Mouse (Mus musculus): Measurements from ENCODE around the gene Ryr1. TPM values are rescaled to one million over a fixed set of nuclear protein-coding genes. Genes with fewer than 3 reads are reported as not detected.
A peak's percentile ranks its signal among the peaks of the same experiment; 100 is the strongest.

Gene Ryr1
- total RNA-seq (2021), result 1 to 10 TPM; 6.1 to 8.2 TPM
- long read RNA-seq, experiment 1, partial matches to known transcripts, result 4 of 8 reads
- long read RNA-seq, experiment 1, other reads (novel, unspliced or antisense), result 4 of 8 reads
- long read RNA-seq, experiment 2, partial matches to known transcripts, result 1 of 3 reads
- long read RNA-seq, experiment 2, other reads (novel, unspliced or antisense), result 2 of 3 reads

- intact Hi-C loops (cut with DNase I), result loop anchor here (10.0 kb wide), 1 partner anchor 170 kb away; no protein-coding TSS in a partner anchor
- no peak for DNase-seq (ENCODE audit: low spot score in 2 of 2)
These were observed at the start of gene Ryr1 for GRCm38 (mm10) chr7:29124970-29125369. Gene Ryr1, minus strand, starts transcription at chr7:29125179.

- DNase-seq (ENCODE audit: low spot score in 2 of 2), result no peak
- intact Hi-C loops (cut with DNase I), result loop anchor here (5.0 to 10.0 kb wide), 2 partner anchors 130 to 192 kb away; partner anchors contain the start of gene Dpf1
These were observed 47.5 kb upstream of the Ryr1 start for GRCm38 (mm10) chr7:29172390-29173016.

GRCm38 (mm10) chr7:29171562-29172097, 46.7 kb upstream of the Ryr1 start:
- no peak for DNase-seq (ENCODE audit: low spot score in 2 of 2)

GRCm38 (mm10) chr7:29170755-29171561, 46.0 kb upstream of the Ryr1 start:
- DNase-seq (ENCODE audit: low spot score in 2 of 2), result no peak
- intact Hi-C loops (cut with DNase I), result loop anchor here (5.0 to 10.0 kb wide), 2 partner anchors 131 to 194 kb away; partner anchors contain the start of gene Dpf1

More at GRCm38 (mm10) chr7:29171562-29172097, 46.7 kb upstream of the Ryr1 start:
- intact Hi-C loops (cut with DNase I), result loop anchor here (5.0 to 10.0 kb wide), 2 partner anchors 131 to 193 kb away; partner anchors contain the start of gene Dpf1

- intact Hi-C loops (cut with DNase I), result loop anchor here (5.0 to 10.0 kb wide), 2 partner anchors 132 to 195 kb away; partner anchors contain the start of gene Dpf1
These were observed 45.2 kb upstream of the Ryr1 start, which contains the start of the genes Ggn and Spred3 for GRCm38 (mm10) chr7:29170066-29170754. Gene Ggn, plus strand, starts transcription at chr7:29170210. Gene Spred3, minus strand, starts transcription at chr7:29170411.

GRCm38 (mm10) chr7:29169231-29170065, 44.5 kb upstream of the Ryr1 start:
- peak; percentile 80 to 81 for DNase-seq (ENCODE audit: low spot score in 2 of 2)
- intact Hi-C loops (cut with DNase I), result loop anchor here (5.0 to 10.0 kb wide), 3 partner anchors 68 to 195 kb away; partner anchors contain the start of genes Dpf1 and Yif1b

More at GRCm38 (mm10) chr7:29170066-29170754, 45.2 kb upstream of the Ryr1 start, which contains the start of the genes Ggn and Spred3:
- peak in 1 of 2 experiments; percentile 48 for DNase-seq (ENCODE audit: low spot score in 2 of 2)

GRCm38 (mm10) chr7:29168791-29169230, 43.8 kb upstream of the Ryr1 start:
- no peak for DNase-seq (ENCODE audit: low spot score in 2 of 2)
- intact Hi-C loops (cut with DNase I), result loop anchor here (5.0 kb wide), 1 partner anchor 68 kb away; the partner anchor contains the start of gene Yif1b

- no peak for DNase-seq (ENCODE audit: low spot score in 2 of 2)
- intact Hi-C loops (cut with DNase I), result loop anchor here (5.0 kb wide), 1 partner anchor 69 kb away; the partner anchor contains the start of gene Yif1b
These were observed 43.2 kb upstream of the Ryr1 start for GRCm38 (mm10) chr7:29168121-29168695.

GRCm38 (mm10) chr7:29167656-29168055, 42.7 kb upstream of the Ryr1 start:
- intact Hi-C loops (cut with DNase I), result loop anchor here (5.0 kb wide), 1 partner anchor 70 kb away; the partner anchor contains the start of gene Yif1b
- no peak for DNase-seq (ENCODE audit: low spot score in 2 of 2)

- DNase-seq (ENCODE audit: low spot score in 2 of 2), result no peak
- intact Hi-C loops (cut with DNase I), result no loop called here
These were observed 38.0 kb upstream of the Ryr1 start for GRCm38 (mm10) chr7:29162750-29163525.

- intact Hi-C loops (cut with DNase I), result no loop called here
- DNase-seq (ENCODE audit: low spot score in 2 of 2), result no peak
These were observed 37.3 kb upstream of the Ryr1 start for GRCm38 (mm10) chr7:29162294-29162693.

GRCm38 (mm10) chr7:29158264-29158663, 33.3 kb upstream of the Ryr1 start:
- DNase-seq (ENCODE audit: low spot score in 2 of 2), result no peak
- intact Hi-C loops (cut with DNase I), result loop anchor here (10.0 kb wide), 1 partner anchor 103 kb away; no protein-coding TSS in a partner anchor

- intact Hi-C loops (cut with DNase I), result loop anchor here (10.0 kb wide), 1 partner anchor 101 kb away; no protein-coding TSS in a partner anchor
These were observed 31.1 kb upstream of the Ryr1 start, which contains the start of gene Fam98c for GRCm38 (mm10) chr7:29155838-29156782. Gene Fam98c, minus strand, starts transcription at chr7:29156234.

GRCm38 (mm10) chr7:29155196-29155837, 30.3 kb upstream of the Ryr1 start:
- intact Hi-C loops (cut with DNase I), result loop anchor here (10.0 kb wide), 1 partner anchor 101 kb away; no protein-coding TSS in a partner anchor
- peak; percentile 88 to 91 for DNase-seq (ENCODE audit: low spot score in 2 of 2)

More at GRCm38 (mm10) chr7:29155838-29156782, 31.1 kb upstream of the Ryr1 start, which contains the start of gene Fam98c:
- DNase-seq (ENCODE audit: low spot score in 2 of 2), result peak; percentile 80 to 87

Measured in left cerebral cortex, postnatal 14 days (tissue).